Mouse (Mus musculus): ENCODE results near the gene Nbeal2. TPM values are rescaled to one million over a fixed set of nuclear protein-coding genes. Genes with fewer than 3 reads are reported as not detected.

Nbeal2 gene
- 1.9 and 2.4 TPM in 2 replicates for polyA plus RNA-seq (2014; fragmentation: Nextera tagmentation; extraction: Ambion mirVana)

DNA sequence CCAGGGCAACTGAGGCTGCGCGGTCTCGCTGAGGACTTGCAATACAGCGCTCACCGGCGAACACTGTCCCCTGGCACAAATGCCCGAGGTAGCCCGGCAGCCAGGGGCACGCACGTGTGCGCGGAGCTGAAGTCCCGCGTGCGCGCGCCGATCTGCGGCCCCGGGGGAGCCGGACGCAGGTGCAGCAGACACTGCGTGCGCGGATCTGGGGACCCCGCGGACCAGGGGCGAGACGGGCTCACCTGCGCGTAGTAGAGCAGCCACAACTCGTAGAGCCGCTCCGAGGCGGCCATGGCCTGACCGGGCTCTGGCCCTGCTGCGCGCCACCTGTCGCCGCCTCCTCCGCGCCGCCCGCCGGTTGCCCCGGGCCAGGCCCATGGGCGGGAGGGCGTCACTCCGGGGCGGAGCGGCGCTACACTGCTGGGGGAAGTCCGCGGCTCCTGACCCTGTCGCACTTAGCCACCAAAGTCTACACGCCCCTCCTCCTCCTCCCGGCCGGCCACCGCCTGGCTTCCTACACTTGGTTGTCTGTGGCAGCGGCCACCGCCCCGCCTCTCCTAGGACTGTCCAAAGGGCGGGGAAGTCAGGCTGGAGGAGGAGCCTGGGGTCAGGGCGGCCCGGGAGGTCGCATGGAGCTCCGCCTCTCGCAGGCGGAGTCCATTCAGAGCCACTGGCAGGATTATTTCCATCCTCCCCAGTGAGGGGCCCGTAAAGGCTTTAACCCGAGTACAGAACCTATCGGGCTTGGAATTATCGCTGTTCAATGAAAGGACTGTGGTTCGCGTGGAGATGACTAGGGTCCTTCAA, at the start of gene Nbeal2:
Gene Nbeal2 (minus strand): TSS at position 507 of the 807 bp plus-strand sequence.
- WGBS, result under 1% methylated on average over 66 of the region's 75 CpGs
- Histone ChIP-seq H3K27ac (ENCODE audit: low read depth, low read length) (no peak within 1 kb of the TSS), H3K9ac (ENCODE audit: low read depth, low read length) (peak within 1 kb of the TSS; percentile 57)

DNA sequence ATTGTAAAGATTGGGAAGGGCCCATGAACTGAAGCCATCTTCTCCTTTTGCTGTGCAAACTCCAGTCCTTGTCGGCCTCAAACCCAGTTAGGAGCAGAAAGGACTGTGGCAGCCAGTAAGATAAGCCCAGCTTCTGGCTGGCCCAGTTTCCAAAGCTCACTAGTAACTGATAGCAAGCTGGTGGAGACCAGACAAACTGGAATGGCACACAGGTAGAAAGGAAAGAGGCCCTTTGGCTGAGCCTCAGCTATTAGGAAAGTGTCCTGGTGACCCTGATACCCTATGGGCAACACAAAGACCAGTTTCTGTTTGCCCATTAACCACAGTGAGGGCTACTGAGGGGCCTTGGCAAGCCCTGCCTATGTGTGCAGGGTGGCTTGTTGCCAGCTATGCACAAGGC, 48.9 kb upstream of the Nbeal2 start:
- Histone ChIP-seq H3K4me2 (replicated peaks; ENCODE audit: low read depth, low read length) (no peak overlapping the region), H3K9me3 (ENCODE audit: control insufficient read depth, low read length) (no peaks in the 10 kb centered on the region), H3K9ac (ENCODE audit: low read depth, low read length) (no peak overlapping the region), H3K27me3 (ENCODE audit: control insufficient read depth, insufficient read depth, low read length) (no peaks in the 10 kb centered on the region), H3K27ac (ENCODE audit: low read depth, low read length) (no peak overlapping the region), H3K4me3 (ENCODE audit: low read depth, low read length) (no peak overlapping the region), H3K4me1 (replicated peaks; ENCODE audit: control insufficient read depth, insufficient read depth, low read length) (no peaks in the 10 kb centered on the region), H3K36me3 (ENCODE audit: control insufficient read depth, insufficient read depth, low read length) (no peaks in the 10 kb centered on the region)
- no peak for DNase-seq (ENCODE audit: low spot score)
- WGBS, result 100% methylated on average over 1 of the region's 1 CpGs
- ATAC-seq (ENCODE audit: low FRiP score), result no peak

More for the DNA sequence above, at the start of gene Nbeal2:
- ATAC-seq (ENCODE audit: low FRiP score), result peak; percentile 74
- peaks cover 18% of the 10 kb centered on the region for H3K27me3 ChIP-seq (ENCODE audit: control insufficient read depth, insufficient read depth, low read length)
- no peaks in the 10 kb centered on the region for H3K36me3 ChIP-seq (ENCODE audit: control insufficient read depth, insufficient read depth, low read length)
- peak; percentile 86 for DNase-seq (ENCODE audit: low spot score)
- peaks cover 4% of the 10 kb centered on the region for H3K4me1 ChIP-seq (replicated peaks; ENCODE audit: control insufficient read depth, insufficient read depth, low read length)
- peak within 1 kb of the TSS; percentile 65 for H3K4me3 ChIP-seq (ENCODE audit: low read depth, low read length)
- no peaks in the 10 kb centered on the region for H3K9me3 ChIP-seq (ENCODE audit: control insufficient read depth, low read length)
- peak within 1 kb of the TSS; percentile 96 for H3K4me2 ChIP-seq (replicated peaks; ENCODE audit: low read depth, low read length)

DNA sequence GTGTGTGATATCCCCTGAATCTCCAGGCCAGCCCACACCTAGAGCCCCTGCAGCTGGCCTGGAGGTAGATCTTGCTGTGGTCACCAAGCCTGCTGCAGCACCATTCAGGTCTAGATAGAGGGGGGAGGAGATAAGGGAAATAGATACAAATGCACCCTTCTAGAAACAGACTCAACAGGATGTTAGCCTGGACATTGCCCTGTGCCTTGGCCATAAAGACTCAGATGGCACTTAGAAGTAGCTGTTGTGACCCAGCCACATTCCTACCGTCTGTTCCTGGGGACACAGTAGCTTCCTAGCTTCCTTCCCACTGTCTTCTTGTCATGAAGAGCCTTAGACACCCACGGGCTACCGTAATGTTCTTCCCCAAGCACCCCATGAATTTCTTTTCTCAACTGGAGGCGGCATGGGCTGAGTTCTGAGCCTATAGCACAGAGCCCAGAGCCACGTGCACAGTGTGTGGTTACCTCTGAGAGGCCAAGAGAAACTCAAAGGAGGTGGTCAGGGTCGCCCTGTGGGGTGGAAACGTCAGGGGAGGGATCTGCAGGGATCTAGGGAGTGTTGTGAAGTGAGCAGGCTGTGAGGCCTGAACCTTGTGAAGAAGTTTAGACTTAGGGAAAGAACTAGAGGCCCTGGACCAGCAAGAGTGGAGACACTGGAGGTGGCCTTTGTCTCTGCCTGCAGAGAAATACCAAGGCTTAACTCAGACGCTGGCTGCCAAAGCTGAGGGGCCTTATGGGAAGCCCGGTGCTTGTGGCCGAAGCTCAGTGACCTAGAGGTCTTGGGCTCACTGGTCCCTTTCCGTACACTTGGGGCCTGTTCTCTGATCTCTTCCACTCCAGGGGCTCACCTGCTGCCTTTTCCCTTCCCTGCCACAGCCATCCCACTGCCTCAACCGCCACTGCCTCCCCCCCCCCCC, 47.4 kb upstream of the Nbeal2 start:
- WGBS, result 82% methylated on average over 11 of the region's 12 CpGs
- Histone ChIP-seq H3K4me3 (ENCODE audit: low read depth, low read length) (no peak overlapping the region), H3K9me3 (ENCODE audit: control insufficient read depth, low read length) (no peaks in the 10 kb centered on the region), H3K4me1 (replicated peaks; ENCODE audit: control insufficient read depth, insufficient read depth, low read length) (no peaks in the 10 kb centered on the region), H3K27ac (ENCODE audit: low read depth, low read length) (no peak overlapping the region), H3K27me3 (ENCODE audit: control insufficient read depth, insufficient read depth, low read length) (no peaks in the 10 kb centered on the region), H3K9ac (ENCODE audit: low read depth, low read length) (no peak overlapping the region), H3K4me2 (replicated peaks; ENCODE audit: low read depth, low read length) (no peak overlapping the region), H3K36me3 (ENCODE audit: control insufficient read depth, insufficient read depth, low read length) (no peaks in the 10 kb centered on the region)
- ATAC-seq (ENCODE audit: low FRiP score) (no peak), DNase-seq (ENCODE audit: low spot score) (no peak)

DNA sequence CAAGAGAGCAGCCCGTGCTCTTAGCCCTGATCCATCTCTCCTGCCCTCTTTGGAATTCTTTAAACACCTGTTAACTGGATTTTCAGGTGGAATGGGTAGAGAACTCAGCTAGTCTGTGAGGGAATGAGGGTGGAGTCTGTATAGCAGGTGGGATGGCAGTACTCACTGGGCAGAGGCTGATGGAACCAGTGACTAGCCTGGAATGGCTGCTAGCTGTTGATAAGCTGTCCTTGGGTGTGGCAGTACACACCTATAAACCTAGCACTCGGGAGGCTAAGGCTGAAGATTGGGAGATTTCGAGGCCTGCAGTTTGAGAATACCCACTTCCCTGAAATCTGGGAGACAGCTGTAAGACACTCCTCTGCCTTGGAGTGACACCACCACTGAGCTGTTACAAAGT, 45.6 kb upstream of the Nbeal2 start:
- no peaks in the 10 kb centered on the region for H3K36me3 ChIP-seq (ENCODE audit: control insufficient read depth, insufficient read depth, low read length)
- no peak for ATAC-seq (ENCODE audit: low FRiP score)
- no peak overlapping the region for H3K9ac ChIP-seq (ENCODE audit: low read depth, low read length)
- H3K4me3 ChIP-seq (ENCODE audit: low read depth, low read length), result no peak overlapping the region
- H3K27ac ChIP-seq (ENCODE audit: low read depth, low read length), result no peak overlapping the region
- H3K4me2 ChIP-seq (replicated peaks; ENCODE audit: low read depth, low read length), result no peak overlapping the region
- H3K27me3 ChIP-seq (ENCODE audit: control insufficient read depth, insufficient read depth, low read length), result no peaks in the 10 kb centered on the region
- DNase-seq (ENCODE audit: low spot score), result no peak
- no peaks in the 10 kb centered on the region for H3K9me3 ChIP-seq (ENCODE audit: control insufficient read depth, low read length)
- WGBS, result 94% methylated on average over 3 of the region's 3 CpGs
- no peaks in the 10 kb centered on the region for H3K4me1 ChIP-seq (replicated peaks; ENCODE audit: control insufficient read depth, insufficient read depth, low read length)

DNA sequence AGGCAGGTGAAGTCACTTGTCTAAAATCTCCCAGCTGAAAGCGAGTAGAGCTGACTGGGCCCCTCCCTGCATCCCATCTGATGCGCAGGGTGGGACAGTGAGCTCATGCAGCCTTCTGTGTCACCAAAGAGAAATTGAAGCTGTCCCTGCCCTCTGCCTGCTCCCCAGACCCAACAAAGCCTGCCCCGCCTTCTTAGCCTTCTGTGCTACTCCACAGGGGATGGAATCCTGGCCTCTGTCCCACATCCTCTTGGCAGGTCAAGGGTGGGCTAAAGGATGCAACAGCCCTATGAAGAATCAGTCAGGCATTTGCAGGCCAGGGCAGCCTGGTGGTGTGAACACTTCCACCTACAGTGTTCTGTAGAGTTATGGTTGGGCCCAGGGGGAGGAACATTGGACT, 43.5 kb upstream of the Nbeal2 start:
- H3K27me3 ChIP-seq (ENCODE audit: control insufficient read depth, insufficient read depth, low read length), result no peaks in the 10 kb centered on the region
- ATAC-seq (ENCODE audit: low FRiP score) (no peak), DNase-seq (ENCODE audit: low spot score) (no peak)
- 90% methylated on average over 3 of the region's 3 CpGs for WGBS
- H3K36me3 ChIP-seq (ENCODE audit: control insufficient read depth, insufficient read depth, low read length), result no peaks in the 10 kb centered on the region
- no peak overlapping the region for H3K27ac ChIP-seq (ENCODE audit: low read depth, low read length)
- H3K9me3 ChIP-seq (ENCODE audit: control insufficient read depth, low read length), result no peaks in the 10 kb centered on the region
- no peaks in the 10 kb centered on the region for H3K4me1 ChIP-seq (replicated peaks; ENCODE audit: control insufficient read depth, insufficient read depth, low read length)
- no peak overlapping the region for H3K4me2 ChIP-seq (replicated peaks; ENCODE audit: low read depth, low read length)
- no peak overlapping the region for H3K9ac ChIP-seq (ENCODE audit: low read depth, low read length)
- no peak overlapping the region for H3K4me3 ChIP-seq (ENCODE audit: low read depth, low read length)

DNA sequence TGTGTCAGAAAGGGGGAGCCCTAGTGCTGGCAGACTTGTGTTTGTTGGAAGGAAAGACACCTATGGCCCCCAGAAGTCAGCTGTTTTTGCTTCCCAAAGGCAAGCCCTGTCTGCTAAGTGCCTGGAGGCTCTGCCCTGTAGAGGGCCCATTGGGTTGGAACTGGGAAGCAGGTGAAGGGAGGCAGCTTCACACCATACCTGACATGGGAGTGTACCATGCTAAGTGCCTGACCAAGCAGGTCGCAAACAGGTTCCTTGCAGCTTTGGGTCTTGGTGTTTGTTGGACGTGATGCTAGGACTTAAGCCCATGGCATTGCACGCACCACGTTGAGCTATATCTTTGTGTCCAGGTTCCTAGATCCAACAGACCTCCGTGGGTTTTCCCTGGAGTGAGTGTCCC, 42.5 kb upstream of the Nbeal2 start:
- no peak overlapping the region for H3K27ac ChIP-seq (ENCODE audit: low read depth, low read length)
- H3K4me2 ChIP-seq (replicated peaks; ENCODE audit: low read depth, low read length), result no peak overlapping the region
- no peaks in the 10 kb centered on the region for H3K4me1 ChIP-seq (replicated peaks; ENCODE audit: control insufficient read depth, insufficient read depth, low read length)
- H3K9ac ChIP-seq (ENCODE audit: low read depth, low read length), result no peak overlapping the region
- H3K9me3 ChIP-seq (ENCODE audit: control insufficient read depth, low read length), result no peaks in the 10 kb centered on the region
- no peak overlapping the region for H3K4me3 ChIP-seq (ENCODE audit: low read depth, low read length)
- ATAC-seq (ENCODE audit: low FRiP score) (no peak), DNase-seq (ENCODE audit: low spot score) (no peak)
- no peaks in the 10 kb centered on the region for H3K27me3 ChIP-seq (ENCODE audit: control insufficient read depth, insufficient read depth, low read length)
- WGBS, result 91% methylated on average over 5 of the region's 5 CpGs
- H3K36me3 ChIP-seq (ENCODE audit: control insufficient read depth, insufficient read depth, low read length), result no peaks in the 10 kb centered on the region

DNA sequence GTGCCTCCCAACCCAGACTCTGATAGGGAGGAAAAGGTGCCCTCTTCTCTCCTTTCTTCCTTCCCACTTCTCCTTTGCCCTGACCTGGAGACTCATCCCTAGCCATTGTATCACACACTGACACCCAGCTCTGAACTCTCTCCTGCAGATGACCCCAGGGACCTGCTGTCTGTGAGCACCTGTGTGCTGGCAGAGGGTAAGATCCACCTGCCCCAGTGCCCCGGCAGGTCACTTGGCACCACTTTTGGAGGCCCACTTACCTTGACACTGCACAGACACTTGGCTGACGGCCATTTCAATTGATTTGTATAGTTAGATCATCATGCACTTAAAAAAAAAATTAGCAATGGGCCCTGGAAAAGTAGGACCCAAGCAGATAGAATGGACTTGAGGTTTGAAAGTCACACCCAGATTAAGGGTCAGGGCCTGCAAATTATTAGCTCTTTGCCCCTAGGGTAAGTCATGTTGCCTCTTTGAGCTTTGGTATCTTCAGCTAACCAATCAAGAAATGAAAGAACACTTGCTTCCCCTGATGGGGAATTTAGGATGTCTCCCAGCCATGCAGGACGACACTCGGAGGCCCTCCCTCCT, 41.3 kb upstream of the Nbeal2 start:
- Histone ChIP-seq H3K4me2 (replicated peaks; ENCODE audit: low read depth, low read length) (no peak overlapping the region), H3K4me1 (replicated peaks; ENCODE audit: control insufficient read depth, insufficient read depth, low read length) (no peaks in the 10 kb centered on the region), H3K27ac (ENCODE audit: low read depth, low read length) (no peak overlapping the region), H3K9me3 (ENCODE audit: control insufficient read depth, low read length) (no peaks in the 10 kb centered on the region), H3K27me3 (ENCODE audit: control insufficient read depth, insufficient read depth, low read length) (no peaks in the 10 kb centered on the region), H3K4me3 (ENCODE audit: low read depth, low read length) (no peak overlapping the region), H3K9ac (ENCODE audit: low read depth, low read length) (no peak overlapping the region), H3K36me3 (ENCODE audit: control insufficient read depth, insufficient read depth, low read length) (no peaks in the 10 kb centered on the region)
- DNase-seq (ENCODE audit: low spot score) (no peak), ATAC-seq (ENCODE audit: low FRiP score) (no peak)
- 81% methylated on average over 4 of the region's 4 CpGs for WGBS

DNA sequence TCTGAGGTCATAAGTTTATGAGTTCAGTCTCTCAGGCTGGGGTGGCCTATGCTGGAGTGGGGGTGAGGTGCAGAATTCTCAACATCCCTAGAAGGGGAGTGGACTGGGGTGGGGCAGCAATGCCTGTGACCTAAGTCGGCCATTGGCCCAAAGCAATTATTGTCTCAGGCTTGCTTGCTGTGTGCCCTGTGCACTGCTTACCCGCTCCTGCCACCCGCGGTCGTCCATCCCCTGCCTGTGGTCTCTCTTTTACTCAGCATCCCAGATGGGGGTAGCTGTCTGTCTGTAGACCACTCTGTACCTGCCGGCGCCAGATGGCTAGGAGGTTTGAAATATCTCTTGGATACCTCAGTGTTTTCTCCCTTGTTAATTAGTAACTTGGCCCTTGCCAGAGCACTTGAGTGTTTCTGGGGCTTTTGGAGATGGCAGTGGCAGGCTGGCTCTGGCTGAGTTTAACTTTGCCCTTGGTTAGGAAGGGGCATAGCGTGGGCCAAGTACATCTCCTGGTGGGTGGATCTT, 35.4 kb upstream of the Nbeal2 start:
- H3K4me3 ChIP-seq (ENCODE audit: low read depth, low read length), result no peak overlapping the region
- ATAC-seq (ENCODE audit: low FRiP score), result no peak
- 90% methylated on average over 8 of the region's 8 CpGs for WGBS
- no peak overlapping the region for H3K27ac ChIP-seq (ENCODE audit: low read depth, low read length)
- H3K4me1 ChIP-seq (replicated peaks; ENCODE audit: control insufficient read depth, insufficient read depth, low read length), result peaks cover 7% of the 10 kb centered on the region; the same call in 1 of the 2 replicates
- H3K9me3 ChIP-seq (ENCODE audit: control insufficient read depth, low read length), result no peaks in the 10 kb centered on the region
- no peak overlapping the region for H3K9ac ChIP-seq (ENCODE audit: low read depth, low read length)
- no peaks in the 10 kb centered on the region for H3K27me3 ChIP-seq (ENCODE audit: control insufficient read depth, insufficient read depth, low read length)
- no peak for DNase-seq (ENCODE audit: low spot score)
- no peak overlapping the region for H3K4me2 ChIP-seq (replicated peaks; ENCODE audit: low read depth, low read length)
- no peaks in the 10 kb centered on the region for H3K36me3 ChIP-seq (ENCODE audit: control insufficient read depth, insufficient read depth, low read length)
